23 mouse cellular contexts compared by ENCODE assay signal in the genomic region with DNA sequence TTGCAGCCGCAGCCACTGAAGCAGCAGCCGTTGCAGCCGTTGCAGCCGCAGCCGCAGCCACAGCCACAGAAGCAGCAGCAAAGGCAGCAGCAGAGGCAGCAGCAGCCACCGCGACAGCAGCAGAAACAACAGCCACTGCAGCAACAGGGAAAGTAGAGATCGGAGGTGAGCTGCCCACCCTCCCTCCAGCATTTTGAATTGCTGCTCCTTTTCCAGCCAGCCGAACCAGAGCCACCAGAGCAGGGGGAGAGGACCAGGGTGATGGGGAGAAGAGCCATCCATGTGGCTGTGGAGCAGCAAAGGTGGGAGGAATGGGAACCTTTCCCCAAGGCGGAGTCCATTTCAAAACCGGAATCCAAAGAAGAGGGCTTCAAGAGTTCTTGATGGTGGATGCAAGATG. TPM values are rescaled to one million over a fixed set of nuclear protein-coding genes. Genes with fewer than 3 reads are reported as not detected.
"Had no signal": no experiment of that assay in that cellular context is flagged by ENCODE, and none has a peak within 500 bp of the region (broad histone marks: within the 10 kb centered on the region; RNA-seq: fewer than 3 reads in every experiment).

No protein-coding gene starts in this region.

- H3K9me3 ChIP-seq: midbrain, embryonic 10.5 days; midbrain, embryonic 12.5 days; neural tube, embryonic 13.5 days; neural tube, embryonic 15.5 days had no signal

- DNase-seq: lung, adult 18-20 months; lung, embryonic 14.5 days; lung, postnatal 4 days; midbrain, embryonic 14.5 days; retina, postnatal 1 day; right cerebral cortex, adult 18-20 months; right cerebral cortex, postnatal 25 days; right cerebral cortex, postnatal 4 days; spleen, adult 18-20 months; thymus, adult 2 months; thymus, postnatal 25 days; thymus, postnatal 4 days had no signal

- H3K36me3 ChIP-seq: midbrain, embryonic 10.5 days; midbrain, embryonic 12.5 days; neural tube, embryonic 13.5 days; neural tube, embryonic 15.5 days had no signal

- H3K27me3 ChIP-seq: midbrain, embryonic 12.5 days; neural tube, embryonic 15.5 days had no signal

- ATAC-seq: midbrain, embryonic 16.5 days had no signal

- H3K4me2 ChIP-seq: lung, embryonic 14.5 days; midbrain, embryonic 12.5 days; neural tube, embryonic 13.5 days; neural tube, embryonic 15.5 days had no signal

- H3K4me3 ChIP-seq: midbrain, embryonic 10.5 days; midbrain, embryonic 12.5 days; myocyte; neural tube, embryonic 13.5 days; neural tube, embryonic 15.5 days had no signal

- H3K4me1 ChIP-seq: midbrain, embryonic 12.5 days; neural tube, embryonic 13.5 days; neural tube, embryonic 15.5 days had no signal

- H3K27ac ChIP-seq: midbrain, embryonic 10.5 days; midbrain, embryonic 12.5 days; neural tube, embryonic 13.5 days; neural tube, embryonic 15.5 days had no signal

- H3K9ac ChIP-seq: lung, embryonic 14.5 days; midbrain, embryonic 12.5 days; neural tube, embryonic 13.5 days; neural tube, embryonic 15.5 days had no signal

RNA-seq across cellular contexts. Expression of gene Fam170b, which starts 2.4 kb away (rescaled TPM):
- total RNA-seq: megakaryocyte, adult 5-6 weeks; megakaryocyte-erythroid progenitor cell, adult 5-6 weeks had no signal
- polyA plus RNA-seq: midbrain, embryonic 10.5 days; midbrain, embryonic 12.5 days; midbrain, embryonic 14.5 days; myocyte; neural tube, embryonic 11.5 days; neural tube, embryonic 15.5 days; small intestine, adult 2 months; thymus, adult 2 months; urinary bladder, adult 2 months had no signal

RNA-seq across cellular contexts. Expression of gene Vstm4, which starts 20.4 kb away (rescaled TPM):
- total RNA-seq: megakaryocyte, adult 5-6 weeks; megakaryocyte-erythroid progenitor cell, adult 5-6 weeks had no signal
- polyA plus RNA-seq: myocyte had no signal

RNA-seq across cellular contexts. Expression of gene Tmem273, which starts 50.4 kb away (rescaled TPM):
- total RNA-seq: megakaryocyte-erythroid progenitor cell, adult 5-6 weeks had no signal
